Mouse (Mus musculus) spleen, adult 12 weeks (tissue): Measurements from ENCODE around the gene Skil.
"Not testable (repeated sequence)": the region's sequence is repeated elsewhere in the genome, so short reads cannot be mapped to it uniquely, and the experiment has no call there.

Source experiments
- DNase-seq: peaks from one replicate; pipeline ENCODE4 v3.0.0; 2022; ENCODE audit warnings: low spot score

The Skil gene

DNA sequence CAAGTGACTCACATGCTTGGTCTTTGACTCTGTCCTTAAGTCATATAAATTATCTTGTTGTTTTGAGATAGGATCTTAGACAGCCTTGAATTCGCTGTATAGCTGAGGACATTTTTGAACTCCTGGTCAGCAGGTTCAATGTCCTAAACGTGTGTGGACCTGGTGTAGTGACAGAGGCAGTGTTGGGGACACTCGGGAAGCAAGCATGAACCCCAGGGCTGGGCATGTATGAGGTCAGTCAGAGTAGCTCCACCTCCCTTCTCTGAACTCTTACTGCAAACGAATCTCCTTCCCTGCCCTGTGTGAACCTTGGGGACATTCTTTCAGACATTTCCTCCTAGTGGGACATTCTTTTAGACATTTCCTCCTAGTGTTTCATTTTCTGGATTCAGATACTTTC lies 34.9 kb downstream of the Skil start:
- no peak for DNase-seq

DNA sequence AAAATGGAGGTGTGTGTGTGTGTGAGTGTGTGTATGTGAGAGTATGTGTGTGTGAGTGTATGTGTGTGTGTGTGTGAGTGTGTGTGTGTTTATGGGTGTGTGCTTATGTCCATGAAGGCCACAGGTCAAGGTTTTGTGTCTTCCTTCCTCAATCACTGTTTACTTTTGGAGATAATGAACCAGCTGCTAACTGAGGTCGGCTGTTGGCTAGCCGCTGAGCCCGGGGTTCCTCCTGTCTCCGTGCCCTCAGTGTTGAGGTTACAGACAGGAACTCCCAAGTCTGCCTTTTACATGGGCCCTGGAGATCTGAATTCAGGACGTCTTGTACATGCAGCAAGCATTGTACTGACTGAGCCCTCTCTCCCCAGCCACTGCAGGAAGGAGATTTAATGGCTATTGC lies 38.8 kb downstream of the Skil start:
- DNase-seq, result no peak

GRCm38 (mm10) chr3:31134246-31134645 lies 39.4 kb downstream of the Skil start:
- no peak for DNase-seq

DNA sequence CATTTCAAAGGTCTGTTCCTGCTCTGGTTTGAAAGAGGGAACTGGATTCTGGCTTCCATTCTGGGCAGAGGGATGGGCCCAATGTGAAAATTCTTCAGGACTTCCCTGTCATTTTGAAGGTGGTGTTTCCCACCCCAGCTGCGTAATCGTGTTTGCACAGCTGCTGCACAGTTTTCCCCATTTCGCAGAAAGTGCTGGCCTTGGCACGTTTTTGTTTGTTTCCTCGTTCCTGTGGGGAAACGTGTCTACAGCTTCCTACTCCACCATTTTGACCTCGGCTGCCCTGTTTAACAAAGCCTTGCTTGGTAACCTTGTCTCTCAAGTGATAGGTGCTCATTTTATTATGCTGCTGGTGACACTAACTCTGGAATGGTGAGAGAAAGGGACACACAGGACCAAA lies 39.8 kb downstream of the Skil start:
- DNase-seq, result no peak

GRCm38 (mm10) chr3:31136591-31136990 lies 41.7 kb downstream of the Skil start:
- DNase-seq, result not testable (repeated sequence)

DNA sequence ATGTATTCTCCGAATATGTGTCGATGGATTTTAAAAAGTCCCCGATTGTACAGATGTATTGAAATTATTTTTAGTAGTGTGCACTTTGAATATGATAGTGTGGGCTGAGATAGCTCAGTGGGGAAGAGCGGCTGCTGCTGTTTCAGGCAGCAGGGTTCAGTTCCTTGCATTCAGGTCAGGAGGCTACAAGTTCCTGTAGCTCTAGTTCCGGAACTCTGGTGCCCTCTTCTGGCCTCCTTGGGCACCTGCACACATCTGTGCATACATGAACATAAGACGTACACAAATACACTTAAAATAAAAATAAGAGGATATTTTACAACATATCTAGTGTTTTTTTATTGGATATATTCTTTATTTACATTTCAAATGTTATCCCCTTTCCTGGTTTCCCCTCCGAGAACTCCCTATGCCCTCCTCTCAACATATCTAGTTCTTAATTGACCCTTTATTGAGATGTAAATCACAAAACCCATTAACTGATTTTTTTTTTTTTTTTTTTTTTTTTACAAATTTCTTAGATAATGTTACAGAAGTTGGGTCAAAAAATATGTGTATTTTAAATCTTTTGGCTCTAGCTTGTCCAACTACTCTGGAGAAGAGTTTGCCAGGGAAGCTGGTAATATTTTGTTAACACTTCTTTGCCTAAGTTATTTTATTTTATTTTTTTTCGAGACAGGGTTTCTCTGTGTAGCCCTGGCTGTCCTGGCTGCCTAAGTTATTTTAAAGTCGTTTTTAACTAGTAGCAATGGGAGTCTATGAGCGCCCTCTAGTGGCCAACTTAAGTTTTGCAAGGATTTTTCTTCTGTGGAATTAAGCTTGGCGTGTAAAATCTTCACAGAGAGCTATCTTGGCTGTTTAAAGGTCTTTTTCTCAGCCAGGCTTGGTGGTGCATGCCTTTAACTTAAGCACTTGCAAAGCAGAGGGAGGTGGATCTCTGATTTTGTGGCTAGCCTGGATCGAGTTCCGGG lies 43.9 kb downstream of the Skil start:
- peak; percentile 38 for DNase-seq

DNA sequence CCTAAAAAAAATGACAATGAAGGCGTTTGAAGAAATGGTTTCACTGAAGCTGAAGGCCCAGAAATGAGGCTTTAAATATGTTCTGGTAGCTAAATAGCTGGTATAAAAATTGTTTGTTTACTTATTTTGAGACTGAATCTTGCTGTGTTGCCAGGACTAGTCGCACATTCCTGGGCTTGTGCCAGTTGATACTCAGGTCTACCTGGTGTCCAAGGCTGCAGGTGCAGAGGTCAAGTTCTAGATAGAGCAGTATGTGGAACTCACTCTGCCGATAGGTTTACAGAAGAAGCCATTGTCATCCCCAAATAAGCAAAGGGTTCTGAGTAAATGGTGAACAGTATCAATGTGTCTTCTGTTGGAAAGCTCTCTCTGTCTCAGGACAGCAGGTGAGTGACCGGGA lies 46.8 kb downstream of the Skil start:
- no peak for DNase-seq

DNA sequence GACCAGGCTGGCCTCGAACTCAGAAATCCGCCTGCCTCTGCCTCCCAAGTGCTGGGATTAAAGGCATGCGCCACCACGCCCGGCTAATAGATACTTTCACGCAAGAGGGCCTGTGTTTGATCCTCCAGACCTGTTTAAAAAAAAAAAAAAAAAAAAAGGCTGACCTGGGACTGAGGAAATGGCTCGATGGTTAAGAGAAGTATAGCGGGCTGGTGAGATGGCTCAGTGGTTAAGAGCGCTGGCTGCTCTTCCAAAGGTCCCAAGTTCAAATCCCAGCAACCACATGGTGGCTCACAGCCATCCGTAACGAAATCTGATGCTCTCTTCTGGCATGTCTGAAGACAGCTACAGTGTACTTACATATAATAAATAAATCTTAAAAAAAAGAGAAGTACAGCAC lies 50.4 kb downstream of the Skil start:
- DNase-seq, result not testable (repeated sequence)

GRCm38 (mm10) chr3:31145641-31146290 lies 50.9 kb downstream of the Skil start:
- DNase-seq, result no peak

GRCm38 (mm10) chr3:31148595-31148994 lies 53.7 kb downstream of the Skil start:
- no peak for DNase-seq

GRCm38 (mm10) chr3:31149706-31150105 lies 54.8 kb downstream of the Skil start, which contains the start of gene Cldn11:
Gene Cldn11, plus strand, starts transcription at chr3:31149920.
- DNase-seq, result no peak

- DNase-seq, result no peak
Observed at GRCm38 (mm10) chr3:31152108-31152507, 57.2 kb downstream of the Skil start.

DNA sequence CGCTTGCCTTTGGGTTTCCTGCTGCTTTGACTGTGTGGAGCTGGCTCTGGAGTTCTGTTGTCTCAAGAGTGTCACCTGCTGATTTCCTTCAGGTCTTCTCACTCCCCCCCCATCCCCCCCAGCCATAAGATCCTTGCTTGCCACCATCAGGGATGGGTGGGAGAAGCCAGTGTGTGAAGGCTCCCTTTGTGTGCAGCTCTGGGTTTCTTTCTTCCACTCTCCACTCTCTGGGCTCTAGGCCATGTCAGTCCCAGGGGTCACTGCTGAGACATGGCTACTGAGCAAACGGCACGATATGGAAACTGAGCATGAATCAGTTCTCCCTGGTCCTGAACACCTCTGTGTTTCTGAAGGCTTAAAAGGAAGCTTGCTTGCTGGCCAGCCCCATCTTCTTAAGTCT lies 61.3 kb downstream of the Skil start:
- no peak for DNase-seq

- DNase-seq, result no peak
Observed at GRCm38 (mm10) chr3:31157776-31158175, 62.9 kb downstream of the Skil start.

GRCm38 (mm10) chr3:31160046-31160445 lies 65.2 kb downstream of the Skil start:
- no peak for DNase-seq

DNA sequence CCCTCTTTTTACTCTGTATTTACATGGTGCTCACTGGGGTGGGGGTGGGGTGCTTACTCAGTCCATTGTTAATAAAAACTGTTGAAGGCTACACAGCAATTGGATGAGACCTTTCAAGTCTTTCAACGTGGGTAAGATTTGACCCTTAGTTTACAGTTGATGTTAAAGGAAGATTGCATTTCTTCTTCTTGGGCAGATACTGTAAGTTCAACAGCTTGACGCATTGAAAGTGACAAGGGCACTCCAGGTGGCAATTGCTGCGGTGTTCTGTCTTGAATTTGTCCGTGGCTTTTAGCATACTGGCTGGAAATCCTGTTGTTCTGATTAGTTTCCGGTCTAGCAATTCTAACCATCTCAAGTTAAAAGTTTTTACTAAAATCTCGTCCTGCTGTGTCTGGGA lies 66.5 kb downstream of the Skil start:
- DNase-seq, result no peak

DNA sequence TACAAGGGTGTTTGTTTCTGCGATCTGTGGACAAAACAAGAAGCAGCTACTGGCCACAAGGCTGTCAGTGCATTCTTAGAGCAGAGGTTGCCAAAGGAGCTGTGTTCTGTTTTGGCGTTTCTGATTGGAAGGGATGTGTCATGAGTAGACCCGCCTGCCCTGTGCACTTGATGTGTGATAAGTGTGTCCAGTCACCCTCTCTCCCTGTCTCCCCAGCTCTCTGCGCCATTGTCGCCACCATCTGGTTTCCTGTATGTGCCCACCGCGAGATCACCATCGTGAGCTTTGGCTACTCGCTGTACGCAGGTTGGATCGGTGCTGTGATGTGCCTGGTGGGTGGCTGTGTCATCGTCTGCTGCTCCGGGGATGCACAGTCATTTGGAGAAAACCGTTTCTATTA lies 68.0 kb downstream of the Skil start:
- no peak for DNase-seq

DNA sequence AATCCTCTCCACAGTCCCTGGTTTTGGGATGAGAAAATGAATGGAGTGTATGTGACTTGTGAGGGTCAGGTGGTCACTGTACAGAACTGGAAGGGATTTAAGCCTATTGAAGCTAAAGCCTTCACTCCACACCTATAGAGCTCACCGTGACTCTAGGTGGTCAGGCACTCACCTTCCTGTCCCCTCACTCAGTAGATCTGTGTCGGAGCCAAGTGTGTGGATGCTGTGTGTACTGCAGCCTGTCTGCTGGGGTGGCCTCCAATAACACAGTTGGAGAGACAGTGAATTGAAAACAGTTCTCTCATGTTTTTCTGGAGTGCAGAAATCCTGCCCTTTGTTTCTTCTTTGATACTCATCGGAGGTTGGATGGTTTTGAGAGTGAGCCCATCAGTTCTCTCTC lies 70.9 kb downstream of the Skil start:
- DNase-seq, result no peak

DNA sequence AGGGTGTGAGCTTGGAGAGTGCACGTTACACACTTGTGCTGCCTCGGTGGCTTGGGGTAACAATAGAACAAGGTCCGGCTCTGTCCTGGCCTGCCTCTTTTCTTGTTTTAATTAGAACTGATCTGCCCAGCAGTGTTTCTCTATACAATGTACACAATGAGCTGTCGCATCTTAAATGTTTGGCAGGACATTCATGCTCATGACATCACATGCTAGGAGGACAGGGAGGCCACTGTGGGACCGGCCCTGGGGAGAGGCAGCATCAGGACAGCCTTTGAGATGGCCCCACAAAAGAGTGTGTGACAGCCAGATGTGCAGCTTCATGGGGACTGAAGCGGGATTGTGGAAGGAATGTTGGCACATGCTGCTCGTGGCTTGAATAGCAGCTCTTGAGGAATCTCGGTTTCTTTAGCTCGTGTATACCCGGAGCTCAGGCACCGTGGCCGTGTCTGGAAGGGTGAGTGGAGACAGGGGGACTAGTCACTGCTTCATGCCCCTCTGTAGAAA lies 71.6 kb downstream of the Skil start:
- no peak for DNase-seq
